Mouse (Mus musculus) liver, postnatal 0 days (tissue): ENCODE results near the gene Cyp2u1. TPM values are rescaled to one million over a fixed set of nuclear protein-coding genes. Genes with fewer than 3 reads are reported as not detected.

ENCODE experiments used
- ATAC-seq: fragments of 200-750 bp; cut with Nextera tagmentation; 2 replicates; pipeline ENCODE4 v1.8.0; 2017; ENCODE audit warnings: mild to moderate bottlenecking, moderate library complexity
- DNase-seq: peaks from one replicate; pipeline ENCODE4 v3.0.0-alpha.2; 2016
- H3K27ac ChIP-seq: fragments of 300-500 bp; sonication (generic); 2 replicates; pipeline ENCODE4 v1.5.1; 2014; ENCODE audit warnings: antibody characterized with exemption, moderate library complexity, mild to moderate bottlenecking, low read depth
- H3K27me3 ChIP-seq: fragments of 300-500 bp; sonication (generic); 2 replicates; pipeline ENCODE4 v1.6.1; 2014; ENCODE audit warnings: low read length, control low read depth, mixed read lengths; ENCODE audit not compliant: insufficient read depth
- H3K36me3 ChIP-seq: fragments of 300-500 bp; sonication (generic); replicated peaks from 2 replicates; pipeline ENCODE4 v1.6.1; 2014; ENCODE audit warnings: mild to moderate bottlenecking, control low read depth, low read length, moderate library complexity, mixed read lengths; ENCODE audit not compliant: insufficient read depth
- H3K4me1 ChIP-seq: fragments of 300-500 bp; sonication (generic); 2 replicates; pipeline ENCODE4 v1.6.1; 2014; ENCODE audit warnings: antibody characterized with exemption, mild to moderate bottlenecking, control low read depth; ENCODE audit not compliant: insufficient read depth
- H3K4me2 ChIP-seq: fragments of 300-500 bp; sonication (generic); 2 replicates; pipeline ENCODE4 v1.6.1; 2014; ENCODE audit warnings: low read depth, mild to moderate bottlenecking, low read length, moderate library complexity, mixed read lengths
- H3K4me3 ChIP-seq: fragments of 300-500 bp; sonication (generic); 2 replicates; pipeline ENCODE4 v1.5.1; 2014; ENCODE audit warnings: low read depth, low read length
- H3K9ac ChIP-seq: fragments of 300-500 bp; sonication (generic); replicated peaks from 2 replicates; pipeline ENCODE4 v1.6.1; 2014; ENCODE audit warnings: mild to moderate bottlenecking, moderate library complexity
- H3K9me3 ChIP-seq: fragments of 300-500 bp; sonication (generic); 2 replicates; pipeline ENCODE4 v1.6.1; 2016; ENCODE audit warnings: mild to moderate bottlenecking, control low read depth, low read length, mixed read lengths
- CTCF ChIP-seq: sonication (generic); IDR thresholded peaks from 2 replicates; pipeline ENCODE4 v1.5.1; 2016; ENCODE audit warnings: antibody characterized with exemption, low read depth
- EP300 ChIP-seq: IDR thresholded peaks from 2 replicates; pipeline ENCODE4 v1.6.1; 2016; ENCODE audit warnings: antibody characterized with exemption, low read depth, mild to moderate bottlenecking
- WGBS: fragments of 180-500 bp; shearing (Covaris S2); extraction: QIAGEN DNeasy Blood & Tissue Kit; methylation state at CpG from one replicate; pipeline ENCODE4 v1.1.7; 2014; ENCODE audit not compliant: insufficient replicate concordance; 5-methylcytosine and 5-hydroxymethylcytosine counted together
- polyA plus RNA-seq: library from polyadenylated mRNA; unstranded; fragments of >200 nt; fragmentation: Nextera tagmentation; extraction: Ambion mirVana; gene quantifications from 2 replicates; pipeline ENCODE4 v1.2.1, GENCODE M21; 2015

Cyp2u1 gene
- polyA plus RNA-seq, 1 experiment from 2014 or later = 1.4 TPM

DNA sequence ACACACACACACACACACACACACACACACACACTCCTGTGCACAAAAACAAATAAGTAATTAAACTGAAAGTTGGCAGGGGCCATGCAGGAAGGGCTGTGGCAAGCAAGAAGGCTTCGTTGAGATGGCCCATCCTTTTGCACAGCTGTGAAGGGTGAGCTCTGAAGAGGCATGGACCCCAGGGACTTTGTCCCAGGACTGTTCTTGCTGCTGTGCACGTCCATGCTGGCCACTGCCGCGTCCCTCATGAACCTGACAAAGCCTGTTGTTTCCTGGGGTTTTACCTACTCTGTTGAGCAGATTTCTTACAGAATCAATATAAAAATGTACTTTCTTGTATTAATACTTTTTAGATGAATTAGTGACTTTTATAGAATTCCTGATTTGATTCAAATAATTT, 11.1 kb downstream of the Cyp2u1 start:
- no peak overlapping the region for H3K27ac ChIP-seq
- ATAC-seq (no peak), DNase-seq (no peak)
- no peaks in the 10 kb centered on the region for H3K27me3 ChIP-seq
- WGBS = 85% methylated on average over 4 of the region's 4 CpGs
- no peak overlapping the region for H3K4me2 ChIP-seq
- no peaks in the 10 kb centered on the region for H3K36me3 ChIP-seq
- H3K9me3 ChIP-seq = no peaks in the 10 kb centered on the region
- H3K4me3 ChIP-seq = no peak overlapping the region
- H3K4me1 ChIP-seq = no peaks in the 10 kb centered on the region; the same call in 1 of the 2 replicates
- no peak overlapping the region for H3K9ac ChIP-seq
- TF ChIP-seq CTCF (no peak), EP300 (no peak)

DNA sequence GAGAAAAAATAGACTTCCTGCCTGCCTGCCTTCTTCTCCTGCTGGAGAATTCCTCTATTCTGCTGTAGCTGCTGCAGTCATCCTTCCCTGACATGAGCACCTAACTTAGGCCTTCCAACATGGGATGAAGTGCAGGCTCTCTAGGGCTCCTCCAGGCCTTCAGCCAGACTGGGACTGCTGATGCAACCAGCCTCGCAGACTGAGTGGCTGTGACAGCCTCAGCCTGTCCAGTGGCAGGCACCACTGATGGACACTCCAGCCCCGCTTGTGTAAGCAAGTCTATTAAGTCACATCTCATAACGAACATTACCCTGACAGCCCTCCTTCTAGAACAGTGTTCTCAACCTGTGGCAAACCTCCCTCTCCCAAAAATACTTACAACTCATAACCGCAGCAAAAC, 28.9 kb downstream of the Cyp2u1 start:
- Histone ChIP-seq H3K9me3 (no peaks in the 10 kb centered on the region), H3K9ac (no peak overlapping the region), H3K36me3 (no peaks in the 10 kb centered on the region), H3K4me1 (peaks cover 18% of the 10 kb centered on the region), H3K4me3 (no peak overlapping the region), H3K27me3 (no peaks in the 10 kb centered on the region), H3K4me2 (no peak overlapping the region), H3K27ac (no peak overlapping the region)
- DNase-seq = no peak
- ATAC-seq = no peak
- 76% methylated on average over 4 of the region's 4 CpGs for WGBS
- TF ChIP-seq CTCF (no peak), EP300 (no peak)

DNA sequence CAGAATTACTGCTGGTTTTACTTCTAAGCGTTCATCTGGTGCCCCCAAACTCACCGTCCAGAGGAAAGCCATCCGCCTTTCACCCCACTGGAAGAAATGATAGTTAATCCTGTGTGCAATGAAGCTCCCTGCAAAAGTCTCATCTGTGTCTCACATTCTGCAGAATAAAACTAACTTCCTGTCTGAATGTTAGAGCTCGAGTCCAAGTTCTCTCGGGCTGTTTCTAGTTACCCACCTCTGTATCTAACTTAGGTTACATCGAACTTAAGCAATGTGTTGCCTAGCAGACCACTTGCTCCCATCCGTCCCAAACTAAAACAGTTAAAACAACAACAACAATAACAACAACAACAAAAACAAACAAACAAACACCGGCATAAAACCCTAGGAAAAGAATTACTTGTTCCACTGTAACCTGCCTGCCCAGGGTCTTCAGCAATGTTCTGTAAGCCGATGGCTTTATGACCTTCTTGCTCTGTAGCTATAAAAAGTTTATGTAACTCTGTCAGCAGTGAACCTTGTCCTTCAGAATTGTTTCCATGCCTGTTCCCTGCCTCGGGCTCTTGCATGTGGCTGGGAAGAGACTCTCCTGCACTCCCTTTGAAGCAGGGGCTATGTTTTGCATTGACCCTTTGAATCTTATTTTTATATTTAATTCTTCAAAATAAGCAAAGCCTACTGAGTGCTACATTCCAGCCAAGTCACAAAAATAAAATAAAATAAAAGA, 30.5 kb downstream of the Cyp2u1 start:
- H3K4me1 ChIP-seq = peaks cover 18% of the 10 kb centered on the region
- H3K9ac ChIP-seq = peak overlapping the region; percentile 79
- ATAC-seq (peak; percentile 2; the same call in 1 of the 2 replicates), DNase-seq (no peak)
- H3K9me3 ChIP-seq = no peaks in the 10 kb centered on the region
- peak overlapping the region; percentile 95 for H3K27ac ChIP-seq
- H3K36me3 ChIP-seq = no peaks in the 10 kb centered on the region
- WGBS = 22% methylated on average over 10 of the region's 10 CpGs
- TF ChIP-seq EP300 (no peak), CTCF (no peak)
- H3K4me2 ChIP-seq = peak overlapping the region; percentile 87
- peak overlapping the region; percentile 77 for H3K4me3 ChIP-seq
- H3K27me3 ChIP-seq = no peaks in the 10 kb centered on the region

DNA sequence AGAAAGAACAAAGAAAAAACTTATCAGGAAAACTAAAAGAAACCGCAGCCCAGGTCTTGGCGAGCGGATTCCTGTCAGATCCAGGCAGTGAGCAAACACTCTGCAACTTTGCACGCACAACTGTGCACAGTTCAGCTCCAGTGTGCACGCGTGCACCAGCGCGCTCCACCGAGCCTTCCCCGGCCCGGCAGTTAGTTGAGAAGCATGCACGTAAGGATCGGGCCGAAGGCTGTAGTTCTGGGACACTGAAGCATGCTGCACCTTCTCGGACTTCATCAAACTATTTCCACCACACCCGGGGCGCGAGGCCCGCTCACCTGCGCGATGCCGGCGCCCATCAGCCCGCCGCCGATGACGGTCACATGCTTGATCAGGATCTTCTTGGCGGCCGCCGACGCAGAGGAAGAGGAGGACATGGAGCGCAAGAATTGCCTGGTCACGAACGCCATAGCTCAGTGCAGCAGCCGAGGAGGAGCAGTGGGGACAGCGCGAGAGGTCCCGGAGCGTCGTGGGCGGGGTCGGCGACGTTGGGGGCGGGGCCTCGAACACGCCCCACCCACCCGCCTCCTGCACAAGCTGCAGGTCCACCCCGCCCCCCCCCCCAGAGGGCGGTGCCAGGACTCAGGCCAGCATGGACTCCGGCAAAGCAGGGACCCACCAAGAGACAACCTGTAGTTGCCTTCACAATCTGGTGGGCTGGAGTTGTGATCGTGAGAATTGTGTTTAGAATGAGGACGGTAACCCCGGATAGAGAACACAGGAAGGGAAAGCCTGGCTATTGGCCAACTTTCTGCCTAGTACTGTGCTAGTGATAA, 31.3 kb downstream of the Cyp2u1 start, which contains the start of gene Hadh:
Gene Hadh, minus strand, starts transcription at position 543 of the 815 bp plus-strand sequence.
- peak within 1 kb of the TSS; percentile 95 for H3K27ac ChIP-seq
- H3K4me3 ChIP-seq = peak within 1 kb of the TSS; percentile 77
- ATAC-seq (peak; percentile 87), DNase-seq (peak; percentile 92)
- peaks cover 2% of the 10 kb centered on the region; the same call in 1 of the 2 replicates for H3K36me3 ChIP-seq
- H3K4me1 ChIP-seq = peaks cover 22% of the 10 kb centered on the region
- peak within 1 kb of the TSS; percentile 79 for H3K9ac ChIP-seq
- TF ChIP-seq CTCF = no peak
- TF ChIP-seq EP300 = no peak
- no peaks in the 10 kb centered on the region for H3K27me3 ChIP-seq
- WGBS = under 1% methylated on average over 40 of the region's 54 CpGs
- H3K4me2 ChIP-seq = peak within 1 kb of the TSS; percentile 87
- no peaks in the 10 kb centered on the region for H3K9me3 ChIP-seq

DNA sequence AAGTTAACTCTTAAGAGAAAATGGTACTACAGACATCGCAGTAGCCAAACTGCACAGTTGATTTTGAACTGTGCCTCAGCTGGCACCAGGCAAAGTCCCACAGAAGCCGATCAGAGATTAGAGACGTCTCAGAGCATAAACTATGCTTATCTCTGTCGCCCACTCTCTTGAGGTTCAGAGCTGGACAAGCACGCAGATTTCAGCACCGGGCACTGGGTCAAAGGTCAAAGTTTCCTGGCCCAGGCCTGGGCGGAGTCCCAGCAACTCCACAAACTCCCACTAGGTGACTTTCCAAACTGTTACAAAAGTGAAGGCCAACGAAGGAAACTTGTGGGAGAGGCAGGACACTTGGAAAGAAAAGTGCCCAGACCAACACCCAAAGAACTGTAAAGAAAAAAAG, 31.9 kb downstream of the Cyp2u1 start:
- Histone ChIP-seq H3K27me3 (no peaks in the 10 kb centered on the region), H3K4me1 (peaks cover 23% of the 10 kb centered on the region), H3K4me2 (peak overlapping the region; percentile 87), H3K9ac (peak overlapping the region; percentile 79), H3K27ac (peak overlapping the region; percentile 95), H3K36me3 (peaks cover 3% of the 10 kb centered on the region; the same call in 1 of the 2 replicates), H3K4me3 (peak overlapping the region; percentile 77), H3K9me3 (no peaks in the 10 kb centered on the region)
- TF ChIP-seq EP300 (no peak), CTCF (peak; percentile 35)
- peak; percentile 82 for DNase-seq
- WGBS = 5% methylated on average over 8 of the region's 8 CpGs
- peak; percentile 73 for ATAC-seq

DNA sequence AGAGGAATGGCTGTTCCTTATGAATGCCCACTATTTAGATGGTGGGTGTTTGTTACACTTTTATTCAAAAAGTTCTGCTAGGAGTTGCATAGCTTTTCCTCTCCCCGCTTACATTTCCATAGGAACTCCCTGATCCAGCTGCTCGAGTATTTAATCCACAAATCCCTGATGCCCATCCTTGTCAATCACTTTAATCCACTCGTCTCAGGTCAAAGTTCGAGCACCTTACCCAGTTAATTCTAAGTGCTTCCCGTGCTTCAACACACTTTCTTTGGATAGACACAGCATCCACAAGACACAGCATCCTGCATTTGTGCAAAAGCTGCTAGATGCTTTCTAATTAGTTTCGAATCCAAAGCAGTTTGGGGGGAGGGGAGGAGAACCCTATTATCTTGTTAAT, 32.6 kb downstream of the Cyp2u1 start:
- Histone ChIP-seq H3K9me3 (no peaks in the 10 kb centered on the region), H3K27me3 (no peaks in the 10 kb centered on the region), H3K4me1 (peaks cover 23% of the 10 kb centered on the region), H3K9ac (peak overlapping the region; percentile 27; the same call in 1 of the 2 replicates), H3K4me2 (peak overlapping the region; percentile 87), H3K4me3 (peak overlapping the region; percentile 77), H3K27ac (peak overlapping the region; percentile 95), H3K36me3 (peaks cover 3% of the 10 kb centered on the region; the same call in 1 of the 2 replicates)
- no peak for DNase-seq
- TF ChIP-seq EP300 (no peak), CTCF (no peak)
- 61% methylated on average over 6 of the region's 6 CpGs for WGBS
- no peak for ATAC-seq
